Mouse (Mus musculus) liver, embryonic 12.5 days (tissue): Measurements from ENCODE around the gene Bcl11a. TPM values are rescaled to one million over a fixed set of nuclear protein-coding genes. Genes with fewer than 3 reads are reported as not detected.
A peak's percentile ranks its signal among the peaks of the same experiment; 100 is the strongest.

Experiments used
- ATAC-seq: fragments of 200-750 bp; cut with Nextera tagmentation; 2 replicates; pipeline ENCODE4 v1.8.0; 2017; ENCODE audit warnings: moderate number of reproducible peaks, mild to moderate bottlenecking, moderate library complexity
- H3K27ac ChIP-seq: fragments of 300-500 bp; sonication (generic); 2 replicates; pipeline ENCODE4 v1.5.1; 2016; ENCODE audit warnings: mild to moderate bottlenecking
- H3K27me3 ChIP-seq: fragments of 300-500 bp; sonication (generic); replicated peaks from 2 replicates; pipeline ENCODE4 v1.6.1; 2016; ENCODE audit warnings: mild to moderate bottlenecking, moderate library complexity
- H3K36me3 ChIP-seq: fragments of 300-500 bp; sonication (generic); 2 replicates; pipeline ENCODE4 v1.6.1; 2016; ENCODE audit warnings: mild to moderate bottlenecking, moderate library complexity
- H3K4me1 ChIP-seq: fragments of 300-500 bp; sonication (generic); 2 replicates; pipeline ENCODE4 v1.6.1; 2016
- H3K4me2 ChIP-seq: fragments of 300-500 bp; sonication (generic); 2 replicates; pipeline ENCODE4 v1.6.1; 2016; ENCODE audit warnings: mild to moderate bottlenecking, moderate library complexity
- H3K4me3 ChIP-seq: fragments of 300-500 bp; sonication (generic); 2 replicates; pipeline ENCODE4 v1.5.1; 2016; ENCODE audit warnings: mild to moderate bottlenecking, moderate library complexity
- H3K9ac ChIP-seq: fragments of 300-500 bp; sonication (generic); 2 replicates; pipeline ENCODE4 v1.6.1; 2016; ENCODE audit warnings: mild to moderate bottlenecking, moderate library complexity
- H3K9me3 ChIP-seq: fragments of 300-500 bp; sonication (generic); replicated peaks from 2 replicates; pipeline ENCODE4 v1.6.1; 2016; ENCODE audit warnings: mild to moderate bottlenecking, moderate library complexity
- WGBS: fragments of 180-500 bp; shearing (Covaris S2); methylation state at CpG from one replicate; pipeline ENCODE4 v1.1.7; 2016; ENCODE audit not compliant: insufficient replicate concordance; 5-methylcytosine and 5-hydroxymethylcytosine counted together
- polyA plus RNA-seq: library from polyadenylated mRNA; unstranded; fragments of >200 nt; fragmentation: Nextera tagmentation; extraction: Ambion mirVana; gene quantifications from 2 replicates; pipeline ENCODE4 v1.2.1, GENCODE M21; 2016

Bcl11a gene
- polyA plus RNA-seq, 1 experiment from 2014 or later = 53.4 TPM

DNA sequence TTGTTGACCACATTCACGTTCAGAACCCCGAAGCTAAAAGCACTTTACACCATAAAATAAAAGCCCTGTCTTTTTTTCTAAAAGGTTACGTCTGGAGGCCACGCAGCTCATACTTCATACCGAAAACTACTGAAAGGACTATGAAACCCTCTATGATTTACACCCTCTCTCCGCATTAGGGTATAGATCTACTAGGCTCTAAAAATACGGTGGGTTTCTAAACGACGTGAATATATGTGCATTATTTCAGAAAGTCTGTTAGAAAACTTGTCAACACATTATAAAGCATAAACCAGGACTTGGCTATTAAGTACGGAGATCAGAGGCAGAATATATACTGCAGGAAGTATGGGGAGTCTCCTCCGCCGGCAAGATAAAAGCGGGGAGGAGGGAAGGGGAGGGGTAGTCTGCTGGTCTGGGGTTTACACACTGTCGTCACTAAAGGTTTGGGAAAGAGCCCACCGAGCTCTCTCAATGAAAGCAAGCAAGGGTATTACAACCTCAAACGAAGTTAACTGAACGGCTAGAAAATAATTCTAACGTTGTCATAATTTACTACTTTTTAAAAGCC is 3.8 kb upstream of the Bcl11a start:
- Histone ChIP-seq H3K27ac (no peak overlapping the region), H3K4me2 (peak overlapping the region; percentile 97), H3K9ac (peak overlapping the region; percentile 87; the same call in 1 of the 2 replicates), H3K9me3 (no peaks in the 10 kb centered on the region), H3K36me3 (no peaks in the 10 kb centered on the region), H3K4me1 (peaks cover 30% of the 10 kb centered on the region), H3K27me3 (peaks cover 32% of the 10 kb centered on the region), H3K4me3 (peak overlapping the region; percentile 76)
- ATAC-seq = no peak
- 1% methylated on average over 18 of the region's 18 CpGs for WGBS

DNA sequence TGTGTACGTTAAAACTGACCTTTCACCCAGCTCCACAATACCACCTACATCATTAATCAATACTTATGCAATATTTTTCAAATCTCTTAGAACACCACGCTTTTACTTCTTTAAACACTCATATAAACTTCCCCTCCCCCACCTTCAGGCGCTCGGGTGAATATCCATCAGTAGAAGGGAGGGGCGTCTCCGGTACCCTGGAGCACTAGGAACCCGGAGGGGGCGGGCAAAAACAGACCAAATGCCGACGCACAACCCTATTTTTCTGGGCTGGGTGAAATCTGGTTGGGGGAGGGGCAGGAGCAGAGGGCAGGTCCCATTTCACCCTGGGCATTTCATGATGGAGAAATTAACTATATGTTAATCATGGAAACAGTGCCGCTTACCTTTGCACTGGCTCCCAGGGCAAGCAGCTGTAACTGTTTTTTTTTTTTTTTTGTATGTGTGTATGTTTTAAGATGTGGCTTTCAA is 3.2 kb upstream of the Bcl11a start, which contains the start of gene A830031A19Rik:
Gene A830031A19Rik, minus strand, starts transcription at position 421 of the 471 bp plus-strand sequence.
- H3K4me3 ChIP-seq = peak within 1 kb of the TSS; percentile 76
- peak within 1 kb of the TSS; percentile 87 for H3K9ac ChIP-seq
- ATAC-seq = 0 out of 2 replicates have a peak, but pooled peaks have one; percentile 19
- peak within 1 kb of the TSS; percentile 97 for H3K4me2 ChIP-seq
- WGBS = under 1% methylated on average over 11 of the region's 11 CpGs
- H3K9me3 ChIP-seq = no peaks in the 10 kb centered on the region
- H3K4me1 ChIP-seq = peaks cover 30% of the 10 kb centered on the region
- H3K27me3 ChIP-seq = peaks cover 32% of the 10 kb centered on the region
- no peaks in the 10 kb centered on the region for H3K36me3 ChIP-seq
- H3K27ac ChIP-seq = peak within 1 kb of the TSS; percentile 90

DNA sequence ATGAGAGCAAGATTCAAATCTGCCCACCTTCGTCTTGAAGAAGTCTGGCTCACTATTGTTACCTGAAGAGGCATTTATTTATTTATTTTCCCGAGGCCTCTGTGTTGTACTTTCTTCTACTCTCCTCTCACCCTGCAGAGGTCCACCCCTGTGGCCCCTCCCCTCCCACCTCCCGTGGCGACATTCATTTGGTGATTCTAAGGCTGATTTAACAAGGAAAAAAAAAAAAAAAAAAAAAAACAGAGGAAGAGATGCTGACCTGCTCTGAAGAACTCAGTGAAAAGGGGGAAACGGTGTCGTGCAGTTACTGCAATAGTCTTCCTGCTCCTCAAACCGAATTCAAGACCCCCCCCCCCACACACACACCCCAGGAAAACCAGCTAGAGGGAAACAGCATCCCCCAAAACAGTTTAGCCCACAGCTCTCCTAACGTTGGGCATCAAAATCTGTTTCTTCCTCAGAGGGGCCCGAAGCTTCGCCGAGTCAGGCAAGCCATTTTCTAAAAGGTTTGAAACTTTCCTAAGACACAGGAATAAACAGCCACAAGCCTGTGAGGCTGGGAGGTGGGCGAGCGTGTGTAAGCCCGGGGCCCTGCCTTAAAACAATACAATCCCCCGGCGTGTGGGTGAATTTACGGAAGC is 2.2 kb upstream of the Bcl11a start:
- WGBS = under 1% methylated on average over 17 of the region's 17 CpGs

DNA sequence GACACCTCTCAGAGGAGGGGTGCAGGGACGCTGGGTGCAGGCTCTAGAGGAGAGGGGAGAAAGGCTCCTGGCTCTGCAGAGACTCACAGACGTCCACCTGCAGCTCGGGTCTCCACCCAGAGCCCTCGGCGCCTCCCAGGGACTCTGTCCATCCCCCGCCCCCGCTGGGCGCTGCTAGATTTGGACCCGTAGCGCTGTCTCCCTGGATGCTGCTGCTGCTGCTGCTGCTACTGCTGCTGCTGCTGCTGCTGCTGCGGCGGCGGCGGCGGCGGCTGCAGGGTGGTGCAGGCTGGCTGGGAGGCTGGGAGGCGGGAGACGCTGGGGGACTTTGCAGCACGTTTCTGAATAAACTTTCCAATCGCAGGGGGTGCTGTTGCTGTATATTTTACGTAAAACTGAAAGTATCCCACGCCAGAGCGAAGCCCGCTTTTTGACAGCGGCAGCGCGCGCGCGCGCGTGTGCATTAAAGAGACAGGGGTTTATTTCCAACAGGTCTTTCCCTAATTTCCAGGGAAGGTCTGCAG is 1.7 kb upstream of the Bcl11a start:
- Histone ChIP-seq H3K4me3 (peak overlapping the region; percentile 76), H3K27me3 (peaks cover 24% of the 10 kb centered on the region), H3K9me3 (no peaks in the 10 kb centered on the region), H3K4me2 (peak overlapping the region; percentile 97), H3K27ac (peak overlapping the region; percentile 90), H3K4me1 (peaks cover 43% of the 10 kb centered on the region), H3K9ac (peak overlapping the region; percentile 87), H3K36me3 (no peaks in the 10 kb centered on the region)
- under 1% methylated on average over 31 of the region's 32 CpGs for WGBS
- ATAC-seq = peak; percentile 47

More for the DNA sequence above, 2.2 kb upstream of the Bcl11a start:
- Histone ChIP-seq H3K4me1 (peaks cover 38% of the 10 kb centered on the region), H3K4me2 (peak overlapping the region; percentile 97), H3K9me3 (no peaks in the 10 kb centered on the region), H3K36me3 (no peaks in the 10 kb centered on the region), H3K4me3 (peak overlapping the region; percentile 76), H3K9ac (peak overlapping the region; percentile 87), H3K27ac (peak overlapping the region; percentile 90), H3K27me3 (peaks cover 24% of the 10 kb centered on the region)
- ATAC-seq = no peak

DNA sequence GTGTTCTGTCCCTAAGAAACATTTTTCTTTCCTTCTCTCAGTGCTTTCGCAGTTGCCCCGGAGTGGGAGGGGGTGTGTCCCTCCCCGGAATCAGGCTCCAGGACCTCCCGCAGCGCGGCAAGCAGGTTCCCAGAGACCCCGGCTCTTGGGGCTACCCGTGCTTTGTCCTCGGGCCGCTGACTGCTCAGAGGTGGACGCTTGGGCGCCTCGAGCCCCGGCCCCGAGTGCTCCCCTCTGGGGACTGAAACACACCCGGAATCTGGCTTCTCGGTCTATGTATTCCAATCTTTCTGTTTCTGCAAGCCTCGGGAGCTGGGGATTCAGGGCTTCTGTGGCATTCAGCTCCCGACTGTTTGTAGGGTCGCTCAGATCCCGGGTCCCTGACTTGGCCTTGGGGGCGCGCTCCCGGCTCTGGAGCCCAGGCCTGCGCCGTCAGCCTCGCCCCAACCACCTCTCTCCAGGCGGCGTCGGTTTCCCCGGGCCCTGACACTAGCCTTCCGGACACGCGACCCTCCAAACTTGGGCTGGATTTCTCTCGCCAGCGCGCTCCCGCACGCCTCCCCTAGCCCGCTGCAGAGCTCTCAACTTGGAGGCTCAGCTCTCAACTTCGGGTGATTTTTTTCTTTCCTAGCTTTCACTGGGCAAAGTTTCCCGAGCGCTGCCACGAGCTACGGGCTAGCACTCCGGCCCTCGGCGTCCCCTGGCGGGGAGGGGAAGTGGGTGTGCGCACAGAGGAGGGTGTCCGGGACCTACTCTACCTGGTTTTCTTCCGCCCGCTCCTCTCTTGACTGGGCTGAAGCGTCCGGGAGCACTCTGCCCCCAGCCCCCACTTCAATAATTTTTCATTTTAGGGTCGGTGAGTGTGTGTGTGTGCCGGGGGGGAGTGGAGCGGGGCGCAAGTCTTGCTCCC is 780 bp upstream of the Bcl11a start:
- peak overlapping the region; percentile 90 for H3K27ac ChIP-seq
- peak; percentile 61 for ATAC-seq

DNA sequence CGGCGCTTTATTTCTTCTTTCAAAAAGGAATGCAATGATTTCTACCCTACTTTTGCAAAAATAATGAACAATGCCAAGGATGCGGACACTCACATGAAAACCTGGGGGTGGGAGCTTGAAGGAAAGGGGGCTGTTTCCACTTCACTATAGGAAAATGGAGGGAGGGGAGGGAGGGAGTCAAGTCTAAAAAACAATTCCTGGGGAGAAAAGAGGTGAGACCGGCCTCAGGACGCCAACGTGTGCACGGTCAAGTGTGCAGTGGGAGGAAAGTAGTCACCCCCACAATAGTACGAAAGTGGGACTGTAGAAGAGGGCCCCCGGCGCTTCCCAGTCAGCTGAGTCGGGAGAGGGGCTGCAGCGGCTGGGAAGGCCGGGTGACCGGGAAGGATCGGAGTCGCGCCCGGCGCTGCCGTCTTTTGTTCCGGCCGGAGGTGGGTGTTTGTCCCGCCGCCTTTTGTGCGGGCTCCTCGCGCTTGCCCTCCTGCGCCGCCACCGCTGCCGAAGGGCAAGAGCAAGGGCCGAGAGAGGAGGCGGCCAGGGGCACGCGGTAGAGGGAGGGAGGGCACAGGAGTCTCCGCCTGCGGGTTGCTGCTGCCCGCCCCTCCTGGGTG is 955 bp downstream of the Bcl11a start:
- under 1% methylated on average over 38 of the region's 38 CpGs for WGBS
- H3K4me3 ChIP-seq = peak overlapping the region; percentile 76
- peak overlapping the region; percentile 97 for H3K4me2 ChIP-seq
- no peak for ATAC-seq
- peaks cover 13% of the 10 kb centered on the region; the same call in 1 of the 2 replicates for H3K27me3 ChIP-seq
- peak overlapping the region; percentile 90 for H3K27ac ChIP-seq
- H3K9me3 ChIP-seq = no peaks in the 10 kb centered on the region
- peak overlapping the region; percentile 87 for H3K9ac ChIP-seq
- H3K36me3 ChIP-seq = no peaks in the 10 kb centered on the region
- H3K4me1 ChIP-seq = peaks cover 51% of the 10 kb centered on the region

More for the DNA sequence above, 780 bp upstream of the Bcl11a start:
- Histone ChIP-seq H3K4me3 (peak overlapping the region; percentile 76), H3K9ac (peak overlapping the region; percentile 87), H3K4me1 (peaks cover 44% of the 10 kb centered on the region), H3K36me3 (no peaks in the 10 kb centered on the region), H3K4me2 (peak overlapping the region; percentile 97), H3K27me3 (peaks cover 24% of the 10 kb centered on the region), H3K9me3 (no peaks in the 10 kb centered on the region)
- under 1% methylated on average over 59 of the region's 59 CpGs for WGBS

DNA sequence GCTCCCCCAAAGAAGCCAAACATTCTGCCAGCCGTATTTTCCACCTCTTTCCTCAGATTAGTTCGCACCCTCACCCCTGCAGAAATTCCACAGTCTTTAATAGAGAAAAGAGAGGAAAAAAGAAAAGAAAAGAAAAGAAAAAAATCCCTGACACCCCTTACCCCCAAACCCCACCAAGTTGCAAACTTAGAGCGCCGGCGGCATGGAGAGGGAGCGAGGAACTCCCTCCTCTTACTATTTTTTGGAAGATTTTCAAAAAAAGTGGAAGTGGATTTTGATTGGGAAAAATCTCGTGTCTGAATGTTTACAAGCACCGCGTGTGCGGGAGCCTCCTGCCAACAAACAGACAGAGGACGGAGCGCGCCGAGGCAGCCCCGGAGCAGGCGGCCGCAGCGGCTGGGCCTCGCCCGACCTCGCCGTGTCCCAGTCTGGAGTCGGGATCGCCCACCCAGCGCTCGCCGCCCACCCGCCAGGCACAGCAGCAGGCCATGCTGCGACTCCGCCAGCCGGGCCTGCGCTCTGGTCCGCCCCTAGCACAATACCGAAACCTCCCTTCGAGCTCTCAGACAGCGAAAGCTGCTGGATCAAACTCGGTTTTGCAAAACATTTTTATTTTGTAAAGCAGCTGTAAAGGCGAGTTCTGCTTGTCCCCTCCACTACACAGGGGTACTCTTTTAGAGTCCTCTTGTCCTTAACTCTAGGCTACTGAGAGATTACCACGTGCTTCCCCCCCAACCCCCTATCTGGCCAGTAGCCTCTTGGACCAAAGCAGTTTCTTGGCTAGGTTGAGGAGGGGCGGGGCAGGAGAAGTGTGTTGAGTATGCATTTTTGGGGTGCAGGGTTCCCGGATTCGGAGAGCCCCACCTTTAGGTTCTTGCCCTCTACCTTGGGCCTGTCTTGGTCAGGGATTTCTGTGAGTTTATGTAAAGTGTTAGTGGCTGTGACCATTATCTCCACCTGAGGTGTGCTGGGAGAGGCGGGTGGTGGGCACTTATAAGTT is 1.8 kb downstream of the Bcl11a start:
- H3K4me1 ChIP-seq = peaks cover 49% of the 10 kb centered on the region
- WGBS = under 1% methylated on average over 43 of the region's 43 CpGs

DNA sequence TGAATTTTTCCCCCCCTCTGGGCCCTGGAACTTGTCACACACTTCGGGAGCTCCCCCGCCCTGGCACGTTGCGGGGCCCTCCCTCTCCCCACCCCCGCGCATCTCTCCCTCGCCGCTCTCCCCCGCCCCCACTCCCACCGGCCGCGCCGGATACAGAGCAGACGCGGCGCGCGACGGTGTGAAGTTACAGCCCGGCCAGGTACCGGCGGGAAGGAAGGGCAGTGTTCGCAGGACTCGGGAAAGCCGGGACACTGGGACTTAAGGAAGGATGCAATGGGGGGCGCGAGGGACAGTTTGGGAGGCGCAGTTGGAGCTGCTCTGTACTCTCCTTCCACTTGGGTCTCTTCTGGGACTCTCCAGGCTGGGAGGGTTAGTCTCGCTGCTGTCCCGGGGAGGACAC is 2.7 kb downstream of the Bcl11a start:
- H3K4me3 ChIP-seq = peak overlapping the region; percentile 76

More for the DNA sequence above, 1.8 kb downstream of the Bcl11a start:
- ATAC-seq = peak; percentile 16
- Histone ChIP-seq H3K36me3 (peaks cover 5% of the 10 kb centered on the region; the same call in 1 of the 2 replicates), H3K9me3 (no peaks in the 10 kb centered on the region), H3K27ac (peak overlapping the region; percentile 90), H3K27me3 (peaks cover 7% of the 10 kb centered on the region; the same call in 1 of the 2 replicates), H3K9ac (peak overlapping the region; percentile 87), H3K4me3 (peak overlapping the region; percentile 76), H3K4me2 (peak overlapping the region; percentile 97)

DNA sequence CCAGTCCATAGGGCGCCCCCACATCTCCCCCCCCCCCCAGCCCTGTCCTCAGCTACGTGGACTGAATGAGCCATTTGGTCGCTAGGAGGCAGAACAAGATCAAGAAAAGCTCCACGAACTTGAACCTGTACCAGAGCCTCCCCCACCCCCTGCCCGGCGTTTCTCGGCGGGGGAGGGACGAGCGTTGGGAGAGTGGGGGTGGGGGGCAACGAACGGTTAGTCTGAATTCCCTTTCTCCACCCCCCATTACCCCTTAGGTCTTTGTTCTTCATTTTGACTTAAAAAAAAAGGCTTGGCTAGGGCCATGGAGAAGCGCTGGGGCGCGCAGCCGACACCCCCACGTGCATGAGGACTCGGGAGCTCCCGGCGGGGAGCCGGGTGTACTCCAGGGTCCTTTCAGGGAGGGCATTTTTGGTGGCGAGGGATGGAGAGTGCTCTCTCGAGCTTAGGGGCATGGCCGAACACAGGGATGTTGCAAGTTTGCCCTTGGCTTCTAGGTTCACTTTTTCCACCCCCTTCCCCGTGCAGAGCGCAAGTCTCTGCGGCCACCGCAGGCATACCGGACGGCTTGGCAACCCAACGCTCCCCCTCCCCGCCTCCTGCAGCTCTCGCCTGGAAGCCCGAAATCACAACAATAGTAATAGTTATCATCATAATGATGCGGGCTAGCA is 3.3 kb downstream of the Bcl11a start:
- Histone ChIP-seq H3K4me3 (peak overlapping the region; percentile 76), H3K36me3 (peaks cover 18% of the 10 kb centered on the region), H3K27me3 (peaks cover under 1% of the 10 kb centered on the region; the same call in 1 of the 2 replicates), H3K4me1 (peaks cover 47% of the 10 kb centered on the region), H3K27ac (peak overlapping the region; percentile 90), H3K9ac (peak overlapping the region; percentile 87), H3K9me3 (no peaks in the 10 kb centered on the region), H3K4me2 (peak overlapping the region; percentile 97)
- WGBS = under 1% methylated on average over 35 of the region's 35 CpGs
- ATAC-seq = peak; percentile 47

More for the DNA sequence above, 2.7 kb downstream of the Bcl11a start:
- H3K4me2 ChIP-seq = peak overlapping the region; percentile 97
- peak overlapping the region; percentile 90 for H3K27ac ChIP-seq
- H3K9me3 ChIP-seq = no peaks in the 10 kb centered on the region
- peak; percentile 47 for ATAC-seq
- H3K4me1 ChIP-seq = peaks cover 47% of the 10 kb centered on the region
- under 1% methylated on average over 30 of the region's 30 CpGs for WGBS
- H3K36me3 ChIP-seq = peaks cover 12% of the 10 kb centered on the region
- H3K9ac ChIP-seq = peak overlapping the region; percentile 87
- H3K27me3 ChIP-seq = peaks cover 7% of the 10 kb centered on the region; the same call in 1 of the 2 replicates
